Mouse (Mus musculus) neural tube, embryonic 15.5 days (tissue): Measurements from ENCODE around the gene Ndufaf2. TPM values are rescaled to one million over a fixed set of nuclear protein-coding genes. Genes with fewer than 3 reads are reported as not detected.

ENCODE experiments used
- ATAC-seq: fragments of 200-750 bp; cut with Nextera tagmentation; 2 replicates; pipeline ENCODE4 v1.8.0; 2017; ENCODE audit warnings: mild to moderate bottlenecking, moderate TSS enrichment, moderate library complexity; ENCODE audit not compliant: low FRiP score
- H3K27ac ChIP-seq: fragments of 300-500 bp; sonication (generic); replicated peaks from 2 replicates; pipeline ENCODE4 v1.5.1; 2015; ENCODE audit warnings: mild to moderate bottlenecking, inconsistent platforms
- H3K27me3 ChIP-seq: fragments of 300-500 bp; sonication (generic); replicated peaks from 2 replicates; pipeline ENCODE4 v1.6.1; 2015; ENCODE audit warnings: inconsistent platforms
- H3K36me3 ChIP-seq: fragments of 300-500 bp; sonication (generic); 2 replicates; pipeline ENCODE4 v1.6.1; 2015; ENCODE audit warnings: inconsistent platforms
- H3K4me1 ChIP-seq: fragments of 300-500 bp; sonication (generic); 2 replicates; pipeline ENCODE4 v1.6.1; 2015; ENCODE audit warnings: inconsistent platforms
- H3K4me2 ChIP-seq: fragments of 300-500 bp; sonication (generic); 2 replicates; pipeline ENCODE4 v1.6.1; 2015; ENCODE audit warnings: inconsistent platforms, mild to moderate bottlenecking, moderate library complexity
- H3K4me3 ChIP-seq: fragments of 300-500 bp; sonication (generic); replicated peaks from 2 replicates; pipeline ENCODE4 v1.5.1; 2015; ENCODE audit warnings: mild to moderate bottlenecking, inconsistent platforms
- H3K9ac ChIP-seq: fragments of 300-500 bp; sonication (generic); replicated peaks from 2 replicates; pipeline ENCODE4 v1.6.1; 2015; ENCODE audit warnings: mild to moderate bottlenecking, inconsistent platforms
- H3K9me3 ChIP-seq: fragments of 300-500 bp; sonication (generic); replicated peaks from 2 replicates; pipeline ENCODE4 v1.6.1; 2016; ENCODE audit warnings: inconsistent platforms
- WGBS: fragments of 180-500 bp; shearing (Covaris S2); methylation state at CpG from one replicate; pipeline ENCODE4 v1.1.7; 2015; ENCODE audit warnings: mixed read lengths; 5-methylcytosine and 5-hydroxymethylcytosine counted together
- polyA plus RNA-seq: library from polyadenylated mRNA; unstranded; fragments of >200 nt; fragmentation: Nextera tagmentation; extraction: Ambion mirVana; gene quantifications from 2 replicates; pipeline ENCODE4 v1.2.1, GENCODE M21; 2015

The Ndufaf2 gene
- polyA plus RNA-seq, 1 experiment from 2014 or later, result 80.3 TPM

- ATAC-seq, result no peak
- Histone ChIP-seq H3K27ac (no peak overlapping the region), H3K36me3 (peaks cover 38% of the 10 kb centered on the region), H3K27me3 (no peaks in the 10 kb centered on the region), H3K4me1 (no peaks in the 10 kb centered on the region), H3K4me3 (no peak overlapping the region), H3K9me3 (no peaks in the 10 kb centered on the region), H3K9ac (no peak overlapping the region), H3K4me2 (no peak overlapping the region)
- WGBS, result 92% methylated on average over 1 of the region's 1 CpGs
Measured at GRCm38 (mm10) chr13:108170002-108170401, 11.6 kb upstream of the Ndufaf2 start.

- 94% methylated on average over 3 of the region's 3 CpGs for whole genome bisulfite sequencing
- ATAC-seq, result no peak
- peaks cover 14% of the 10 kb centered on the region; the same call in 1 of the 2 replicates for H3K36me3 ChIP-seq
- H3K27ac ChIP-seq, result no peak overlapping the region
- no peaks in the 10 kb centered on the region for H3K27me3 ChIP-seq
- H3K4me1 ChIP-seq, result peaks cover 3% of the 10 kb centered on the region
- no peak overlapping the region for H3K4me3 ChIP-seq
- H3K9me3 ChIP-seq, result no peaks in the 10 kb centered on the region
- H3K4me2 ChIP-seq, result no peak overlapping the region
- no peak overlapping the region for H3K9ac ChIP-seq
Measured at GRCm38 (mm10) chr13:108164621-108165020, 6.2 kb upstream of the Ndufaf2 start.

DNA sequence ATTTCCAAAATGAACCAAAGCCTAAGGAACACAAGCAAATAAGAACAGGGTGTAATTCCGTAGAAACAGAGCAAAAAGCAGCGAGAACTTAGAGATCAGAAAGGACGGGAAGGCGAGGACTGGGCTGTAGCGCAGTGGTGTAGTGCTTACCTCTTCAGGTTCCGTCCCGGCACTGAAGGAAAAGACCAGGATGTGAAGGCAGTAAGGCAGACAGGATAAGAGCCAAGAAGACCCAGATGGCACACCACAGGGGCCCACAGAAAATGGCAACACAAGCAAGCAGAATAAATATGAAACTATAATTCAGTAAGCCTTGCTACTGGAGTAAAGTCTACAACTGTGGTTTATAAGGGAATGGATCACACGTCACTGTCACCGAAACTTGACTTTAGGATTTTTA lies 5.5 kb upstream of the Ndufaf2 start:
- Histone ChIP-seq H3K36me3 (peaks cover 14% of the 10 kb centered on the region; the same call in 1 of the 2 replicates), H3K4me3 (no peak overlapping the region), H3K4me1 (peaks cover 10% of the 10 kb centered on the region), H3K27me3 (no peaks in the 10 kb centered on the region), H3K4me2 (no peak overlapping the region), H3K27ac (no peak overlapping the region), H3K9ac (no peak overlapping the region), H3K9me3 (no peaks in the 10 kb centered on the region)
- ATAC-seq, result no peak
- WGBS, result 95% methylated on average over 9 of the region's 9 CpGs

- H3K9ac ChIP-seq, result no peak overlapping the region
- H3K36me3 ChIP-seq, result peaks cover 14% of the 10 kb centered on the region; the same call in 1 of the 2 replicates
- H3K4me3 ChIP-seq, result 0 out of 2 replicates have a peak overlapping the region, but pooled peaks have one; percentile 5
- no peaks in the 10 kb centered on the region for H3K9me3 ChIP-seq
- peak overlapping the region; percentile 94 for H3K4me2 ChIP-seq
- H3K4me1 ChIP-seq, result peaks cover 19% of the 10 kb centered on the region
- no peaks in the 10 kb centered on the region for H3K27me3 ChIP-seq
- 70% methylated on average over 7 of the region's 7 CpGs for whole genome bisulfite sequencing
- H3K27ac ChIP-seq, result no peak overlapping the region
- no peak for ATAC-seq
Measured at GRCm38 (mm10) chr13:108159963-108160362, 1.5 kb upstream of the Ndufaf2 start.

DNA sequence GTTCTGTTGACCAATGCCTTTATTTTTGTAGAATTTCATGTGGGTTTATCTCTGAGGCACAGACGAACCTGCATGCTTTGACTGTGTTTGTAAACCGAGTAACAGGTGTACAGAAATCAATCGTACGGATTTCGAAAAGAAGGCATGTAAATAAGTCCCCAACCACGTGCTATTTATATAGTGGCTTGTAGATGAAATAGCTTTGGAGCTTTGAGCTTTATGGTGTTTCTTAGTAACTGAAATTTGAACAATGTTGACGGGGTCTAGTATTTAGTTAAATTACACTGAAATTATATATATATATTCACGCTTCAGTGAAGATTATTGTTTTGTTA lies 785 bp upstream of the Ndufaf2 start:
- peak overlapping the region; percentile 94 for H3K4me2 ChIP-seq
- 7% methylated on average over 8 of the region's 8 CpGs for WGBS

GRCm38 (mm10) chr13:108157732-108158464 lies 525 bp downstream of the Ndufaf2 start:
- peaks cover 19% of the 10 kb centered on the region for H3K4me1 ChIP-seq
- 4% methylated on average over 41 of the region's 42 CpGs for WGBS
- ATAC-seq, result peak; percentile 70
- H3K4me3 ChIP-seq, result peak overlapping the region; percentile 80
- H3K9ac ChIP-seq, result peak overlapping the region; percentile 71
- H3K4me2 ChIP-seq, result peak overlapping the region; percentile 94
- H3K9me3 ChIP-seq, result no peaks in the 10 kb centered on the region
- H3K36me3 ChIP-seq, result peaks cover 11% of the 10 kb centered on the region; the same call in 1 of the 2 replicates
- H3K27ac ChIP-seq, result 0 out of 2 replicates have a peak overlapping the region, but pooled peaks have one; percentile 29
- no peaks in the 10 kb centered on the region for H3K27me3 ChIP-seq

More for the DNA sequence above, 785 bp upstream of the Ndufaf2 start:
- Histone ChIP-seq H3K27me3 (no peaks in the 10 kb centered on the region), H3K27ac (no peak overlapping the region), H3K36me3 (peaks cover 14% of the 10 kb centered on the region; the same call in 1 of the 2 replicates), H3K9ac (peak overlapping the region; percentile 58), H3K4me3 (peak overlapping the region; percentile 80), H3K4me1 (peaks cover 19% of the 10 kb centered on the region), H3K9me3 (no peaks in the 10 kb centered on the region)
- ATAC-seq, result no peak

GRCm38 (mm10) chr13:108157156-108157555 lies 1.3 kb downstream of the Ndufaf2 start:
- Histone ChIP-seq H3K27ac (no peak overlapping the region), H3K36me3 (peaks cover 10% of the 10 kb centered on the region; the same call in 1 of the 2 replicates), H3K9me3 (no peaks in the 10 kb centered on the region), H3K4me2 (peak overlapping the region; percentile 94; the same call in 1 of the 2 replicates), H3K27me3 (no peaks in the 10 kb centered on the region), H3K4me1 (peaks cover 22% of the 10 kb centered on the region), H3K4me3 (no peak overlapping the region), H3K9ac (no peak overlapping the region)
- no peak for ATAC-seq
- WGBS, result 83% methylated on average over 2 of the region's 2 CpGs

- peak; percentile 60; the same call in 1 of the 2 replicates for ATAC-seq
- no peaks in the 10 kb centered on the region for H3K36me3 ChIP-seq
- H3K4me2 ChIP-seq, result no peak overlapping the region
- H3K9me3 ChIP-seq, result no peaks in the 10 kb centered on the region
- H3K9ac ChIP-seq, result no peak overlapping the region
- H3K27ac ChIP-seq, result no peak overlapping the region; the same call in 1 of the 2 replicates
- H3K4me1 ChIP-seq, result peaks cover 11% of the 10 kb centered on the region
- WGBS, result 62% methylated on average over 8 of the region's 8 CpGs
- H3K4me3 ChIP-seq, result no peak overlapping the region
- no peaks in the 10 kb centered on the region for H3K27me3 ChIP-seq
Measured at GRCm38 (mm10) chr13:108152650-108153372, 5.6 kb downstream of the Ndufaf2 start.

- H3K9me3 ChIP-seq, result no peaks in the 10 kb centered on the region
- H3K4me1 ChIP-seq, result peaks cover 4% of the 10 kb centered on the region; the same call in 1 of the 2 replicates
- H3K36me3 ChIP-seq, result no peaks in the 10 kb centered on the region
Measured at GRCm38 (mm10) chr13:108151782-108152181, 6.6 kb downstream of the Ndufaf2 start.

GRCm38 (mm10) chr13:108144086-108144485 lies 14.3 kb downstream of the Ndufaf2 start:
- Histone ChIP-seq H3K27ac (no peak overlapping the region), H3K4me2 (no peak overlapping the region), H3K9me3 (no peaks in the 10 kb centered on the region), H3K36me3 (no peaks in the 10 kb centered on the region), H3K27me3 (no peaks in the 10 kb centered on the region), H3K4me1 (no peaks in the 10 kb centered on the region; the same call in 1 of the 2 replicates), H3K4me3 (no peak overlapping the region), H3K9ac (no peak overlapping the region)
- WGBS, result 94% methylated on average over 8 of the region's 8 CpGs
- ATAC-seq, result no peak

More at GRCm38 (mm10) chr13:108151782-108152181, 6.6 kb downstream of the Ndufaf2 start:
- H3K27me3 ChIP-seq, result no peaks in the 10 kb centered on the region
- H3K4me2 ChIP-seq, result no peak overlapping the region
- ATAC-seq, result no peak
- no peak overlapping the region for H3K9ac ChIP-seq
- no peak overlapping the region for H3K27ac ChIP-seq
- no peak overlapping the region for H3K4me3 ChIP-seq

GRCm38 (mm10) chr13:108138403-108138977 lies 19.9 kb downstream of the Ndufaf2 start:
- WGBS, result 81% methylated on average over 5 of the region's 5 CpGs
- Histone ChIP-seq H3K4me1 (no peaks in the 10 kb centered on the region; the same call in 1 of the 2 replicates), H3K27ac (no peak overlapping the region), H3K36me3 (no peaks in the 10 kb centered on the region), H3K9me3 (no peaks in the 10 kb centered on the region), H3K27me3 (no peaks in the 10 kb centered on the region), H3K4me3 (no peak overlapping the region), H3K4me2 (no peak overlapping the region), H3K9ac (no peak overlapping the region)
- no peak for ATAC-seq
